Mouse (Mus musculus): Measurements from ENCODE around the gene Dner.

DNA sequence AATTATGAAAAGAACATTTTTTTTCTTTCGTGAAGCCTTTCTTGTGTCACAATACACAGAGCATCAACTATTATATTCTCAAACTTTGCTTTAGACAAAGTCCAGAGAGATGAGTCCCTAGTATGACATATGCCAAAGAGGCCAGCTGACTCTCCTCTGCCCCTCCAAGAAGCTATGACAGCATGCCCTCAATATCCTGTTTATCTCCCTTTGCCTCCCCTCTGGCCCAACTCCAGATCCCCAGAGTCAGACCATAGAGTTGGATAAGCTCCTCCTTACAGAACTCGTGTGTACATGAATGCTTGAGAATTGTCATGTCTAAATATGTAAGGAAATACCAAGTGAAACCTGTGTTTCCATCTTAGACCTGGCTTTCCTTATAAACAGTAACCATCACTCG, 170.5 kb downstream of the Dner start:
- TF ChIP-seq CTCF (IDR thresholded peaks at IDR 0.05) (no peak), POLR2A (IDR thresholded peaks at IDR 0.05; ENCODE audit: insufficient read depth, low read depth, low read length) (no peak), EP300 (IDR thresholded peaks at IDR 0.05; ENCODE audit: insufficient read depth, low read depth, low read length) (no peak)
